Mouse (Mus musculus) MEL (cell line): ENCODE measurements around the gene Hspb6. TPM values are rescaled to one million over a fixed set of nuclear protein-coding genes. Genes with fewer than 3 reads are reported as not detected.

ENCODE experiments used
- DNase-seq: peaks from one replicate; pipeline ENCODE4 v3.0.0; 2011; ENCODE audit warnings: low read depth, low spot score
- H3K27ac ChIP-seq: 2 replicates; pipeline ENCODE4 v1.5.1; 2012; ENCODE audit warnings: low read depth, mild to moderate bottlenecking, control low read depth, low read length, moderate library complexity; ENCODE audit not compliant: control insufficient read depth
- H3K27me3 ChIP-seq, 2 experiments: fragments of 150-350 bp in 1 of 2; sonication (generic) in 1 of 2; 2 replicates each; pipeline ENCODE4 v1.6.1; 2012; ENCODE audit warnings: low read length in 2 of 2, mild to moderate bottlenecking in 2 of 2, improper control_type of control experiment in 1 of 2, moderate library complexity in 1 of 2; ENCODE audit not compliant: insufficient read depth in 2 of 2, control insufficient read depth in 1 of 2
- H3K36me3 ChIP-seq, 2 experiments: 2 replicates each; pipeline ENCODE4 v1.6.1; 2012 to 2014; ENCODE audit warnings: low read length in 2 of 2, improper control_type of control experiment in 1 of 2, inconsistent platforms in 1 of 2, mild to moderate bottlenecking in 1 of 2; ENCODE audit not compliant: insufficient read depth in 2 of 2, control insufficient read depth in 1 of 2
- H3K4me1 ChIP-seq, 2 experiments: fragments of 150-350 bp in 1 of 2; sonication (generic) in 1 of 2; 2 replicates each; pipeline ENCODE4 v1.6.1; 2012; ENCODE audit warnings: low read length in 2 of 2, improper control_type of control experiment in 1 of 2, mild to moderate bottlenecking in 1 of 2; ENCODE audit not compliant: insufficient read depth in 2 of 2, control insufficient read depth in 1 of 2
- H3K4me3 ChIP-seq, 2 experiments: fragments of 150-350 bp in 1 of 2; sonication (generic) in 1 of 2; 2 replicates each; pipeline ENCODE4 v1.5.1; 2012; ENCODE audit warnings: low read depth in 2 of 2, low read length in 2 of 2, mild to moderate bottlenecking in 2 of 2, moderate library complexity in 2 of 2, control low read depth in 1 of 2, improper control_type of control experiment in 1 of 2; ENCODE audit not compliant: control insufficient read depth in 1 of 2, insufficient read depth in 1 of 2
- H3K79me2 ChIP-seq: 2 replicates; pipeline ENCODE4 v1.6.1; 2012; ENCODE audit warnings: mild to moderate bottlenecking, low read length, moderate library complexity; ENCODE audit not compliant: control insufficient read depth, poor library complexity, insufficient read depth
- H3K9ac ChIP-seq: 2 replicates; pipeline ENCODE4 v1.6.1; 2012; ENCODE audit warnings: low read depth, mild to moderate bottlenecking, control low read depth, low read length, moderate library complexity; ENCODE audit not compliant: control insufficient read depth, poor library complexity, severe bottlenecking
- H3K9me3 ChIP-seq: fragments of 150-350 bp; sonication (generic); replicated peaks from 2 replicates; pipeline ENCODE4 v1.6.1; 2012; ENCODE audit warnings: mild to moderate bottlenecking, low read length, improper control_type of control experiment, moderate library complexity; ENCODE audit not compliant: insufficient read depth
- BHLHE40 ChIP-seq: IDR thresholded peaks from 2 replicates; pipeline ENCODE4 v1.6.1; 2012; ENCODE audit warnings: low read depth, mild to moderate bottlenecking, inconsistent platforms, low read length, improper control_type of control experiment, borderline replicate concordance
- CHD1 ChIP-seq: IDR thresholded peaks from 2 replicates; pipeline ENCODE4 v1.6.1; 2012; ENCODE audit warnings: low read depth, mild to moderate bottlenecking, inconsistent platforms, low read length, improper control_type of control experiment
- CHD2 ChIP-seq: IDR thresholded peaks from 2 replicates; pipeline ENCODE4 v1.6.1; 2011; ENCODE audit warnings: low read length, improper control_type of control experiment
- CTCF ChIP-seq, 3 experiments: IDR thresholded peaks in 2 of 3; conservative IDR thresholded peaks in 1 of 3; 2 replicates each; pipeline ENCODE4 v1.5.1; 2011 to 2012; ENCODE audit warnings: low read length in 3 of 3, low read depth in 2 of 3, mild to moderate bottlenecking in 2 of 3, improper control_type of control experiment in 1 of 3, inconsistent platforms in 1 of 3, mixed read lengths in 1 of 3, moderate library complexity in 1 of 3; ENCODE audit not compliant: control insufficient read depth in 1 of 3, insufficient read depth in 1 of 3, poor library complexity in 1 of 3, severe bottlenecking in 1 of 3
- E2F4 ChIP-seq: IDR thresholded peaks from 2 replicates; pipeline ENCODE4 v1.6.1; 2011; ENCODE audit warnings: low read depth, low read length, improper control_type of control experiment, borderline replicate concordance
- EP300 ChIP-seq, 2 experiments: IDR thresholded peaks; 2 replicates each; pipeline ENCODE4 v1.6.1; 2011; ENCODE audit warnings: improper control_type of control experiment in 2 of 2, low read length in 2 of 2, low read depth in 1 of 2, mild to moderate bottlenecking in 1 of 2
- ETS1 ChIP-seq: IDR thresholded peaks from 2 replicates; pipeline ENCODE4 v1.6.1; 2012; ENCODE audit warnings: low read depth, mild to moderate bottlenecking, inconsistent platforms, low read length, improper control_type of control experiment, moderate library complexity
- JUND ChIP-seq: IDR thresholded peaks from 2 replicates; pipeline ENCODE4 v1.6.1; 2011; ENCODE audit warnings: low read depth, mild to moderate bottlenecking, improper control_type of control experiment, low read length
- KAT2A ChIP-seq: conservative IDR thresholded peaks from 2 replicates; pipeline ENCODE4 v1.6.1; 2012; ENCODE audit warnings: low read depth, low read length, improper control_type of control experiment, inconsistent platforms
- MAX ChIP-seq: IDR thresholded peaks from 2 replicates; pipeline ENCODE4 v1.6.1; 2011; ENCODE audit warnings: low read length, improper control_type of control experiment
- MYC ChIP-seq: IDR thresholded peaks from 2 replicates; pipeline ENCODE4 v1.6.1; 2011; ENCODE audit warnings: low read depth, mild to moderate bottlenecking, low read length, improper control_type of control experiment, moderate library complexity
- NRF1 ChIP-seq: IDR thresholded peaks from 2 replicates; pipeline ENCODE4 v1.6.1; 2014; ENCODE audit warnings: low read depth, mild to moderate bottlenecking, inconsistent platforms, low read length, improper control_type of control experiment, moderate library complexity; ENCODE audit not compliant: poor library complexity, insufficient read depth, severe bottlenecking
- POLR2A ChIP-seq, 2 experiments: IDR thresholded peaks; 2 replicates each; pipeline ENCODE4 v1.6.1; 2011 to 2012; ENCODE audit warnings: low read length in 2 of 2, mild to moderate bottlenecking in 2 of 2, control low read depth in 1 of 2, improper control_type of control experiment in 1 of 2, low read depth in 1 of 2, moderate library complexity in 1 of 2; ENCODE audit not compliant: control insufficient read depth in 1 of 2, insufficient read depth in 1 of 2, poor library complexity in 1 of 2
- RAD21 ChIP-seq: IDR thresholded peaks from 2 replicates; pipeline ENCODE4 v1.6.1; 2011; ENCODE audit warnings: mild to moderate bottlenecking, low read depth, low read length, improper control_type of control experiment
- SMC3 ChIP-seq: IDR thresholded peaks from 2 replicates; pipeline ENCODE4 v1.6.1; 2011; ENCODE audit warnings: low read depth, low read length, improper control_type of control experiment
- TAL1 ChIP-seq: IDR thresholded peaks from 2 replicates; pipeline ENCODE4 v1.6.1; 2012; ENCODE audit warnings: mild to moderate bottlenecking, inconsistent platforms, low read length, moderate library complexity, mixed read lengths
- TBP ChIP-seq: IDR thresholded peaks from 2 replicates; pipeline ENCODE4 v1.8.0; 2011; ENCODE audit warnings: low read depth, low read length, improper control_type of control experiment
- TCF12 ChIP-seq: IDR thresholded peaks from 2 replicates; pipeline ENCODE4 v1.6.1; 2014; ENCODE audit warnings: low read depth, mild to moderate bottlenecking, inconsistent platforms, low read length, improper control_type of control experiment, moderate library complexity
- UBTF ChIP-seq: IDR thresholded peaks from 2 replicates; pipeline ENCODE4 v1.6.1; 2012; ENCODE audit warnings: low read depth, mild to moderate bottlenecking, inconsistent platforms, low read length, improper control_type of control experiment, moderate library complexity, borderline replicate concordance; ENCODE audit not compliant: insufficient read depth
- USF1 ChIP-seq: IDR thresholded peaks from 2 replicates; pipeline ENCODE4 v1.6.1; 2014; ENCODE audit warnings: low read depth, mild to moderate bottlenecking, inconsistent platforms, low read length, improper control_type of control experiment, moderate library complexity
- USF2 ChIP-seq, 2 experiments: IDR thresholded peaks; 2 replicates each; pipeline ENCODE4 v1.6.1; 2011 to 2012; ENCODE audit warnings: improper control_type of control experiment in 2 of 2, low read length in 2 of 2, borderline replicate concordance in 1 of 2, inconsistent platforms in 1 of 2, low read depth in 1 of 2, mild to moderate bottlenecking in 1 of 2; ENCODE audit not compliant: insufficient read depth in 1 of 2
- ZC3H11A ChIP-seq: IDR thresholded peaks from 2 replicates; pipeline ENCODE4 v1.6.1; 2012; ENCODE audit warnings: low read depth, mild to moderate bottlenecking, inconsistent platforms, low read length, improper control_type of control experiment
- ZKSCAN1 ChIP-seq: IDR thresholded peaks from 2 replicates; pipeline ENCODE4 v1.6.1; 2012; ENCODE audit warnings: low read depth, mild to moderate bottlenecking, inconsistent platforms, low read length, improper control_type of control experiment, moderate library complexity
- ZMIZ1 ChIP-seq: IDR thresholded peaks from 2 replicates; pipeline ENCODE4 v1.6.1; 2012; ENCODE audit warnings: low read depth, mild to moderate bottlenecking, inconsistent platforms, low read length, improper control_type of control experiment, moderate library complexity
- ZNF384 ChIP-seq: IDR thresholded peaks from 2 replicates; pipeline ENCODE4 v1.6.1; 2012; ENCODE audit warnings: low read depth, mild to moderate bottlenecking, inconsistent platforms, low read length, improper control_type of control experiment
- polyA plus RNA-seq, 2 experiments: library from polyadenylated mRNA; stranded (reverse) in 1 of 2; unstranded in 1 of 2; fragments of >175 nt in 1 of 2; fragments of >200 nt in 1 of 2; gene quantifications; 2 replicates each; pipeline versions ENCODE4 v1.2.1 to v1.2.4; 2012; ENCODE audit warnings: low replicate concordance in 2 of 2, low read depth in 1 of 2; ENCODE audit not compliant: insufficient read length in 2 of 2, insufficient read depth in 1 of 2, missing spikeins in 1 of 2
- total RNA-seq: library from RNA; depleted of rRNA; stranded (reverse); fragments of 300-350 nt; gene quantifications from 2 replicates; pipeline ENCODE4 v1.2.3, GENCODE M21; 2012

The Hspb6 gene
- total and polyA plus RNA-seq, 3 experiments = 1.5 to 12.4 TPM; not detected in 1

DNA sequence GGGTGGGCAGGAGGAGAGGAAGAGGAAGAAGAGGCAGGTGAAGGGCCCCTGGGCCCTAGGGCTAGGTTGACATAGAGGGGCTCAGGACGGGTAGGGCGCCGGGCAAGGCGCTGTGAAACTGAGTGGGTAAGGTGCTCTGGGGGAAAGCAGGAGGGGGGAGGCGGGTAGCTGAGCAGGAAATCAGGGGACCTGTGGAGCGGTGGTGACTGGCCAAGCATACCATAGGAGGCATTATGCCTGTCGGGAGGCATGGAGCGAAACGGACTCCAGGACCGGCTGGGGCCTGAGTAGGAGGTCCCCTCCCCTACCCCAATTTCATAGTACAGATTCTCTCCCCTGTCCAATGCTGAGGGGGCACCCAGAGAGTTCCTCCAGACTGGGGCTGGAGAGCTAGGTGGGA, 29.1 kb upstream of the Hspb6 start:
- Histone ChIP-seq H3K79me2 (no peaks in the 10 kb centered on the region), H3K9me3 (no peaks in the 10 kb centered on the region), H3K36me3 (no peaks in the 10 kb centered on the region), H3K27ac (no peak overlapping the region), H3K4me3 (no peak overlapping the region), H3K4me1 (no peaks in the 10 kb centered on the region), H3K9ac (no peak overlapping the region), H3K27me3 (no peaks in the 10 kb centered on the region)
- TF ChIP-seq MAX (no peak), EP300 (IDR thresholded peaks at IDR 0.05; ENCODE audit: low read depth in 1 of 2, low read length in 2 of 2) (no peak), E2F4 (no peak), ETS1 (no peak), TAL1 (no peak), USF2 (IDR thresholded peaks at IDR 0.05; ENCODE audit: borderline replicate concordance in 1 of 2, insufficient read depth in 1 of 2, low read depth in 1 of 2, low read length in 2 of 2) (no peak), ZNF384 (no peak), NRF1 (no peak), TCF12 (no peak), KAT2A (no peak), TBP (no peak)
- DNase-seq = no peak

DNA sequence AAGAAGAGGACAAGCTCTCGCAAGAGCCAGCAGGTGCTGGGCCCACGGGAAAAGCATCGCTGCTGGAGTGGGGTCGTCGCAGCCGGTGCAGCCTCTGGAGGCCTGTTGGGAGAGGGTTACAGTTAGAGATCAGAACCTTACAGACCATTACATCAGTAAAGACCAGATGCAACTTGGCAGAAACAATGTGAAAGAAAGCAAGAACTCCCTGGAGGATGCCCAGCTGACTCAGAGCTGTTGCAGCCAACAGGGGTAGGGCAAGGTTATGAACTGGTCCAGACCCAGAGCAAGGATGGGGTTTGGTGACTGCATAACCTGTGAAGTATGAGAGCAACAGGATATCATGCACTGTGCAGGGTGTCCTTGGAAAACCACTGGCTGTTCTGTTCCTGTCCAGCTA, 27.5 kb upstream of the Hspb6 start:
- TF ChIP-seq EP300 (IDR thresholded peaks at IDR 0.05; ENCODE audit: low read depth in 1 of 2, low read length in 2 of 2) (no peak), JUND (no peak), ETS1 (no peak), MYC (no peak), USF2 (IDR thresholded peaks at IDR 0.05; ENCODE audit: borderline replicate concordance in 1 of 2, insufficient read depth in 1 of 2, low read depth in 1 of 2, low read length in 2 of 2) (no peak), BHLHE40 (no peak), SMC3 (no peak), USF1 (no peak), ZNF384 (no peak), CHD1 (no peak), ZKSCAN1 (no peak), NRF1 (no peak), KAT2A (no peak), UBTF (no peak), RAD21 (no peak), ZC3H11A (no peak), CHD2 (no peak), POLR2A (IDR thresholded peaks at IDR 0.05; ENCODE audit: control insufficient read depth in 1 of 2, insufficient read depth in 1 of 2, low read depth in 1 of 2, low read length in 2 of 2, poor library complexity in 1 of 2) (no peak), ZMIZ1 (no peak), CTCF (IDR thresholded peaks at IDR 0.05 in 2 of 3, conservative IDR thresholded peaks at IDR 0.05 in 1 of 3; ENCODE audit: control insufficient read depth in 1 of 3, insufficient read depth in 1 of 3, low read depth in 2 of 3, low read length in 3 of 3, poor library complexity in 1 of 3, severe bottlenecking in 1 of 3) (no peak)
- no peaks in the 10 kb centered on the region for H3K27me3 ChIP-seq
- no peak overlapping the region for H3K27ac ChIP-seq
- H3K4me3 ChIP-seq = no peak overlapping the region
- no peaks in the 10 kb centered on the region for H3K4me1 ChIP-seq
- no peak overlapping the region for H3K9ac ChIP-seq
- no peak for DNase-seq
- no peaks in the 10 kb centered on the region for H3K36me3 ChIP-seq
- no peaks in the 10 kb centered on the region for H3K9me3 ChIP-seq
- no peaks in the 10 kb centered on the region for H3K79me2 ChIP-seq
